Mouse (Mus musculus) lung, embryonic 15.5 days (tissue): ENCODE measurements around the gene Iqgap1. TPM values are rescaled to one million over a fixed set of nuclear protein-coding genes. Genes with fewer than 3 reads are reported as not detected.

Experiments used
- ATAC-seq: fragments of 200-750 bp; cut with Nextera tagmentation; 2 replicates; pipeline ENCODE4 v1.8.0; 2017; ENCODE audit warnings: moderate number of reproducible peaks, borderline replicate concordance; ENCODE audit not compliant: low FRiP score, low TSS enrichment; ENCODE audit errors: extremely low read depth
- H3K27ac ChIP-seq: fragments of 300-500 bp; sonication (generic); 2 replicates; pipeline ENCODE4 v1.5.1; 2015; ENCODE audit warnings: moderate library complexity, mild to moderate bottlenecking, inconsistent platforms
- H3K27me3 ChIP-seq: fragments of 300-500 bp; sonication (generic); 2 replicates; pipeline ENCODE4 v1.6.1; 2015; ENCODE audit warnings: inconsistent platforms
- H3K36me3 ChIP-seq: fragments of 300-500 bp; sonication (generic); 2 replicates; pipeline ENCODE4 v1.6.1; 2015; ENCODE audit warnings: inconsistent platforms
- H3K4me1 ChIP-seq: fragments of 300-500 bp; sonication (generic); 2 replicates; pipeline ENCODE4 v1.6.1; 2015; ENCODE audit warnings: inconsistent platforms
- H3K4me2 ChIP-seq: fragments of 300-500 bp; sonication (generic); 2 replicates; pipeline ENCODE4 v1.6.1; 2015; ENCODE audit warnings: inconsistent platforms, mild to moderate bottlenecking, moderate library complexity
- H3K4me3 ChIP-seq: fragments of 300-500 bp; sonication (generic); 2 replicates; pipeline ENCODE4 v1.5.1; 2015; ENCODE audit warnings: mild to moderate bottlenecking, inconsistent platforms
- H3K9ac ChIP-seq: fragments of 300-500 bp; sonication (generic); 2 replicates; pipeline ENCODE4 v1.6.1; 2015; ENCODE audit warnings: inconsistent platforms
- H3K9me3 ChIP-seq: fragments of 300-500 bp; sonication (generic); 2 replicates; pipeline ENCODE4 v1.6.1; 2016; ENCODE audit warnings: inconsistent platforms
- WGBS: fragments of 180-500 bp; shearing (Covaris S2); methylation state at CpG from one replicate; pipeline ENCODE4 v1.1.7; 2015; 5-methylcytosine and 5-hydroxymethylcytosine counted together
- polyA plus RNA-seq: library from polyadenylated mRNA; unstranded; fragments of >200 nt; fragmentation: Nextera tagmentation; extraction: Ambion mirVana; gene quantifications from 2 replicates; pipeline ENCODE4 v1.2.1, GENCODE M21; 2015

Gene Iqgap1
- polyA plus RNA-seq, 1 experiment from 2014 or later: 115 TPM

DNA sequence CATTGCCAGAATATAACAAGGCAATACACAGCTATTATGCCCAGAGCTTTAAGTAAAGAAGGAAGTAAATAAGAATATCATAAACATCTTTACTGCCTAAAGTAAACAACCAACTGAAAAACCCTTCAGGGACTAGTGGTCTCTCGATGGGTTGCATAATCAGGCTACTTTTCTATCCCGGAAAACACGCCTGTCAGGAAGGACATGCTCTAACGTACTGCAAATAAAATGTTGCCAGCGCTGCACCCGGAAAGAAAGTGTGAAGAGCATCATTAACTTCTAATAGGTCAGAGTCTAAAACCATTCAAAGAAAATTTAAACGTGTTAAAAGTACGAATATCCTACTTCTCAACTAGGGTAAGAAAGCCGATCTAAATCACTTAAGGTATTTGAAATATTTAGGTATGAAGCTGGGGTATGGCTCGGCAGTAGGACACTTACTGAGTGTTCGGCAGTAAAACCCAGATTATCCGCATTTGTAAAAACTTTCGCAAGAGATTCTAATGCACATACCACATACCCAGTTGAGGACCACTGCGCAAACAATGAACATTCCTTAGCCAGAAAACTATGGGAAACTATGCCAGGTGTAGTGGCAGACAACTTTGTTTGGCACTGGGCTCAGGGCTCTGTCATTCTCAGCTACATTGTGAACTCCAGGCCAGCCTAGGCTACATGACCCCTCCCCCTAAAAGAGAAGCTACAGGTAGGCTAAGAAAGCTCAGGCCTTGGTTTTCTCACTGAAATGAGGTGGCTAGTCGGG is 28.8 kb downstream of the Iqgap1 start:
- WGBS: 48% methylated on average over 15 of the region's 15 CpGs
- Histone ChIP-seq H3K4me1 (peaks cover 44% of the 10 kb centered on the region), H3K27me3 (no peaks in the 10 kb centered on the region), H3K9me3 (no peaks in the 10 kb centered on the region), H3K36me3 (peaks cover 27% of the 10 kb centered on the region), H3K9ac (no peak overlapping the region), H3K27ac (peak overlapping the region; percentile 90), H3K4me3 (no peak overlapping the region), H3K4me2 (peak overlapping the region; percentile 22; the same call in 1 of the 2 replicates)
- peak; percentile 57; the same call in 1 of the 2 replicates for ATAC-seq

DNA sequence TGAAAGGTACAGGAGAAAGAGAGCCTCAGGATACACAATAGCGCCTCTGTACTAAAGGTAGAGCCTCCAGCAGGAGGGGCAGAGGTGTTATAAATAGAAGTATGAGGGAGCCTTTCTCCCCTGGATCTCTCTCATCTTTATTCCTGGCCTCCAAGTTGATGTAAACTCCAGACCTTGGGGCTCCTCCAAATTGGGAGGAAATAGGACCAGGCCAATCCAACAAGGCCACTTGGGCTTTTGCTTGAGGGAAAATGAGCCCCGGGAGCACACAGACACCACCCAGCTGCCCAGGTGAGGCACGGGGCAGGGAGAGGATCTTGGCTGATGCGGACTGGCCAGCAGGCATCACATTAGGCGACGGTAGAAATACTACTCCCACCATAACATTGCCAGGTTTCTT is 29.5 kb downstream of the Iqgap1 start:
- H3K36me3 ChIP-seq: peaks cover 27% of the 10 kb centered on the region
- peak overlapping the region; percentile 90 for H3K27ac ChIP-seq
- peaks cover 39% of the 10 kb centered on the region for H3K4me1 ChIP-seq
- H3K4me3 ChIP-seq: no peak overlapping the region
- no peaks in the 10 kb centered on the region for H3K27me3 ChIP-seq
- no peak for ATAC-seq
- 65% methylated on average over 6 of the region's 6 CpGs for WGBS
- no peaks in the 10 kb centered on the region for H3K9me3 ChIP-seq
- H3K9ac ChIP-seq: no peak overlapping the region
- H3K4me2 ChIP-seq: peak overlapping the region; percentile 17; the same call in 1 of the 2 replicates

DNA sequence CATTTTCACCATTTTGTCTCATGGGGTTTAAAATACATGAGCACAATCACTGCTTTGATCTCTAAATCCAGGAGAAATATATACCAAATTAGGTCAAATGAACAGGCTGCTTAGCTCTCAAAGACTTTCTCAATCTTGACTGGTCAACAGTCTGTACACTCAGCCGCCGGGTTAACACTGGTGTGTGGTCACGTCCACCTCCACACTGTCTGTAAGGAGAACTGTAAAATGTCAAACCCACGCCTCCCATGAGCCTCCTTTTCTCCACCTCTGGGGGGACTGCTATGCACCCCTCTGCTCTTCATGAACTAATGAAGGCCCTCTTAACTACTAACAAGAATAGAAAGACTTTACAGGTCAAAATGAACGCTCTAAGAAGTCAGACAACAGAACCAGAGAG is 36.2 kb downstream of the Iqgap1 start:
- Histone ChIP-seq H3K9ac (no peak overlapping the region), H3K27ac (peak overlapping the region; percentile 80), H3K4me3 (no peak overlapping the region), H3K27me3 (no peaks in the 10 kb centered on the region), H3K9me3 (no peaks in the 10 kb centered on the region), H3K4me2 (peak overlapping the region; percentile 6; the same call in 1 of the 2 replicates), H3K4me1 (peaks cover 44% of the 10 kb centered on the region), H3K36me3 (peaks cover 4% of the 10 kb centered on the region; the same call in 1 of the 2 replicates)
- 15% methylated on average over 5 of the region's 5 CpGs for WGBS
- ATAC-seq: no peak; the same call in 1 of the 2 replicates

DNA sequence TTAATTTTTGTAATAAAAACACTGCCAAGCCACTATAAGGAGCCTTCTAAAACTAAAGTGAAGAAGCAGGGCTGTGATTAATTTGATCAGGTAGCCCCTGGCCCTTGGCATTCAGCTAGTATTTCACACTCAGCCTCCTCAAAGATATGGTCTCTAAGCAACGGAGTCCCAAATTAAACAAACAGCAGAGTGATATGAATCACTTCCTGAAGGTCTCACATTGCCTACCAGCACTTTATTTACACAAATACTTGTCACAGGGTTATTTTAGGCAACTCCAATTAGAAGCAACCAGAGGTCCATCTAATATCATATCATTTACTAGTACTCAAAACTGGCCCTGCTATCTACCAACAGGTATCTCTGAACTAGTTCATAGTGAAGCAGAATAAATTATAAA is 36.7 kb downstream of the Iqgap1 start:
- WGBS: 3% methylated on average over 1 of the region's 1 CpGs
- Histone ChIP-seq H3K4me1 (peaks cover 46% of the 10 kb centered on the region), H3K27me3 (no peaks in the 10 kb centered on the region), H3K4me2 (peak overlapping the region; percentile 6; the same call in 1 of the 2 replicates), H3K4me3 (no peak overlapping the region), H3K36me3 (peaks cover 4% of the 10 kb centered on the region; the same call in 1 of the 2 replicates), H3K9me3 (no peaks in the 10 kb centered on the region), H3K9ac (no peak overlapping the region), H3K27ac (peak overlapping the region; percentile 80)
- ATAC-seq: no peak; the same call in 1 of the 2 replicates

GRCm38 (mm10) chr7:80788002-80788401 is 37.8 kb downstream of the Iqgap1 start:
- H3K27me3 ChIP-seq: no peaks in the 10 kb centered on the region
- no peak overlapping the region for H3K4me2 ChIP-seq
- H3K27ac ChIP-seq: peak overlapping the region; percentile 26; the same call in 1 of the 2 replicates
- H3K36me3 ChIP-seq: no peaks in the 10 kb centered on the region
- whole genome bisulfite sequencing: 52% methylated on average over 7 of the region's 7 CpGs
- no peak overlapping the region for H3K9ac ChIP-seq
- H3K4me3 ChIP-seq: no peak overlapping the region
- no peaks in the 10 kb centered on the region for H3K9me3 ChIP-seq
- peaks cover 56% of the 10 kb centered on the region for H3K4me1 ChIP-seq
- ATAC-seq: no peak

DNA sequence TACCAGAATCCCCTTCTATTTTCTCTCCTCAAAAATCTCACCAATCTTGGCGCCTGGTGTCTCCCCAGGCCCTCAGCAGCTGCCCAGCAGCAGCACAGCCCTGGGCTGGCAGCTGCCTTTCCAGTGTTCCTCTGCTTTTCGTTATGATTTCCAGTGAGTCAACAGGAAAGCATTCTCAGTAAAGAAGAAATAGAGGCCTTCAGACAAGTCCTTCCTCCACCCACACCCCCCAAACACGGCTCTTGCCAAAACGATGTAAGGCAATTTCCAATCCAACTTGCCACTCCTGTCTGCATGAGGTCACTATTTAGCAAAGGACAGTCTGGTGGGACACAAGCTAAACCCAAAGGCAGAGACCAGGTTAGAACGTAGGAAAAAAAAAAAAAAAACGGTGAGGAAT is 39.0 kb downstream of the Iqgap1 start:
- ATAC-seq: no peak
- WGBS: 42% methylated on average over 6 of the region's 6 CpGs
- peaks cover 68% of the 10 kb centered on the region for H3K4me1 ChIP-seq
- no peaks in the 10 kb centered on the region for H3K36me3 ChIP-seq
- no peak overlapping the region for H3K9ac ChIP-seq
- peak overlapping the region; percentile 37 for H3K27ac ChIP-seq
- no peak overlapping the region for H3K4me2 ChIP-seq
- H3K27me3 ChIP-seq: no peaks in the 10 kb centered on the region
- H3K4me3 ChIP-seq: no peak overlapping the region
- H3K9me3 ChIP-seq: no peaks in the 10 kb centered on the region

DNA sequence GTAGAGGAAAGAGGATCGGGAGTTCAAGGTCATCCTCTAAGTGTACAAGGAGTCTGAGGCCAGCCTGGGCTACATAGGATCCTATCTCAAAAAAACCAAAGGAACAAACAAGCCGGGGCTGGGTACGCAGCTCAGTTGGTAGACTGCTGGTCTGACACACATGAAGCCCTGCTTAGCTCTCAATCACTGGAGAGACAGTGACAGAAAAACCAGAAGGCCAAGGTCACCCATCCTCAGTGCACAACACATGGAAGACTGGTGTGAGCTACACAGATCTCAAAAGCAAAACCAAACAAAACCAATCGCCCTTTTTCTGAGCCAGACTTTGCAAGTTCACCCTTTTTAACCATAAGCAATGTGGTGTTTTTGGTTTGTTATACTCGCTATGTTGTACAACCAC is 41.9 kb downstream of the Iqgap1 start:
- Histone ChIP-seq H3K36me3 (no peaks in the 10 kb centered on the region), H3K9me3 (no peaks in the 10 kb centered on the region), H3K9ac (no peak overlapping the region), H3K27me3 (no peaks in the 10 kb centered on the region), H3K4me2 (no peak overlapping the region), H3K4me3 (no peak overlapping the region), H3K4me1 (peaks cover 66% of the 10 kb centered on the region), H3K27ac (0 out of 2 replicates have a peak overlapping the region, but pooled peaks have one; percentile 9)
- WGBS: 76% methylated on average over 5 of the region's 5 CpGs
- ATAC-seq: no peak

DNA sequence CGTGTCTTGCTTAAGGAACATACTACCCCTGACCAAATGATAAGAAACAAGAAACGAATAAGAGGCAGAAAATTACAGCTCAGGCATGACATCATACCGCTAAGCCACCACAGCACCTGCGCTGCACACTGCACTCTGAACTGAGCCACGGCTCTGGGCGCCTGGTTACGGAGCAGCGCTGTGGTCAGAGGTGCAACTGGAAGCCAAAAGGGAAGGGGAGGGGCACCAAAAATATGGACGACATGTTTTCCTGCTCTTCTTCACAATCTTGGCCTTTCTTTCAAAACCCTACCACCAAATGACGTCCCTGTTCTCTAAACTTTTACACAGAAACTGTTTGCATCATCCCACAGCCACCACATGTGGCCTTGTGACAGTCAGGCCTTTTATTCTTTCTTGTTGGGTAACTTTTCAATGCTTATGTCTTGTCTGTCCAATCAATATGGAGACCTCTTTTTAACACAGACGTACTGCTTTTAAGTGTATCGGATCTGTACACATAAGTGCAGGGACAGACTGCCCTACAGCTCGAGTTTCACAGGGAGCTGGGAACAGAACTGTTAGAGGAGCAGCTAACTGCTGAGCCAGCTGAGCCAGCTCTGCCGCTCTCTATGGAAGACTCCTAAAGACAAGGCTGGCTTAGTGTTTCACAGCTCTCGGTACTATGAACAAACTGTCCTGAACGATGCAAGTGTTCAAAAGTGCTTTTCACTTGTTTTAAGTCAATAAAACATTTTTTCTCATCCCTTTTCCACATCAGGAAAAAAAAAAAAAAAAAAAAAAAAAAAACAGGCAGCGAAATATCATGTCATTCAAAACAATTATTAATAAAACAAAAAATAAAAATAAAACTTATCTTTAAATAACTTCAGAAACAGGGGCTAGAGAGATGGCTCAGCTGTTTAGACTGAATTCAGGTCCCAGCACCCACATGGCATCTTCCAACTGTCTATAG is 43.3 kb downstream of the Iqgap1 start:
- H3K9ac ChIP-seq: no peak overlapping the region
- H3K27ac ChIP-seq: peak overlapping the region; percentile 54
- H3K9me3 ChIP-seq: no peaks in the 10 kb centered on the region
- no peak overlapping the region for H3K4me2 ChIP-seq
- peak; percentile 39; the same call in 1 of the 2 replicates for ATAC-seq
- no peak overlapping the region for H3K4me3 ChIP-seq
- peaks cover 69% of the 10 kb centered on the region for H3K4me1 ChIP-seq
- no peaks in the 10 kb centered on the region for H3K27me3 ChIP-seq
- H3K36me3 ChIP-seq: no peaks in the 10 kb centered on the region
- 61% methylated on average over 17 of the region's 17 CpGs for WGBS

GRCm38 (mm10) chr7:80781444-80782120 is 44.2 kb downstream of the Iqgap1 start:
- Histone ChIP-seq H3K9ac (no peak overlapping the region), H3K4me2 (no peak overlapping the region), H3K27me3 (no peaks in the 10 kb centered on the region), H3K36me3 (no peaks in the 10 kb centered on the region), H3K9me3 (no peaks in the 10 kb centered on the region), H3K4me3 (no peak overlapping the region), H3K27ac (peak overlapping the region; percentile 54), H3K4me1 (peaks cover 66% of the 10 kb centered on the region)
- 58% methylated on average over 9 of the region's 9 CpGs for WGBS
- no peak for ATAC-seq

- H3K27ac ChIP-seq: peak overlapping the region; percentile 88
- no peaks in the 10 kb centered on the region for H3K36me3 ChIP-seq
- peak overlapping the region; percentile 38 for H3K4me2 ChIP-seq
- WGBS: 51% methylated on average over 12 of the region's 12 CpGs
- H3K4me3 ChIP-seq: no peak overlapping the region
- no peaks in the 10 kb centered on the region for H3K9me3 ChIP-seq
- H3K4me1 ChIP-seq: peaks cover 67% of the 10 kb centered on the region
- 0 out of 2 replicates have a peak overlapping the region, but pooled peaks have one; percentile 20 for H3K9ac ChIP-seq
- H3K27me3 ChIP-seq: no peaks in the 10 kb centered on the region
- ATAC-seq: peak; percentile 78
Observed at GRCm38 (mm10) chr7:80778958-80779669, 46.7 kb downstream of the Iqgap1 start.

DNA sequence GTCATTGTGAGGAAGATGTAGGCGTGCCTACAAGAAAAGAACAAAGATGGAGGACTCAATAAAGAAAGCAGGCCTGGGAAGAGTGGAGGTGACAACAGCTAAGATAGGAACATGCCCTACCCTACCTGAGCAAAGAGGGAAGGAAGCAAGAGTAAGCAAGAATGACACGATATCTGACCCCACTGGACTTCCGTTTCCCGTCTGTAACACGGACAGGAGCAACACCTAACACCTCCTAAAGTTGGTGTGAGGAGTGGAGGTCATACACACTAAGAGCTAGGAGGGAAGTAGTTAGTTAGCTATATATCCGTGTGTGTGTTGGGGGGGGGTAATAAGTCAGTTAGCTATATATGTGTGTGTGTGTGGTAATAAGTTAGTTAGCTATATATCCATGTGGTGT is 47.4 kb downstream of the Iqgap1 start:
- 87% methylated on average over 6 of the region's 6 CpGs for WGBS
- no peaks in the 10 kb centered on the region for H3K36me3 ChIP-seq
- peaks cover 66% of the 10 kb centered on the region for H3K4me1 ChIP-seq
- no peak overlapping the region for H3K4me2 ChIP-seq
- no peak overlapping the region for H3K4me3 ChIP-seq
- no peak for ATAC-seq
- H3K27me3 ChIP-seq: no peaks in the 10 kb centered on the region
- H3K27ac ChIP-seq: no peak overlapping the region; the same call in 1 of the 2 replicates
- H3K9ac ChIP-seq: no peak overlapping the region
- H3K9me3 ChIP-seq: no peaks in the 10 kb centered on the region
